Mouse (Mus musculus): ENCODE measurements around the gene Egr2.
A peak's percentile ranks its signal among the peaks of the same experiment; 100 is the strongest.

The Egr2 gene

DNA sequence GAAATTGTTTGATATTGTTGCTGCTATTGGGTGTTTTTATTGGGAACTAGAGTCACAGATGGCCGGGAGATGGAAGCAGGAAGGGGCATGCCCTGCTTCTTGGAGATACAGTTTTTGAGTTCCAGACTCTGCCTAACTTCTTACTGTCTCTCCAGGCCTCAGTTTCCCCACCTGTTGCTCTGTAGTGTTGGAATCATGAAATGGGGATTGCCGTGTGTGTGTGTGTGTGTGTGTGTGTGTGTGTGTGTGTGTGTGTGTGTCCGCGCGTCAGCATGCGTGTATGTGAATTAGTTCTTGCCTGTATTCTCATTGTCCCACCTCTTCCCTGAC lies 4.1 kb downstream of the Egr2 start:
- DNase-seq: no peak

DNA sequence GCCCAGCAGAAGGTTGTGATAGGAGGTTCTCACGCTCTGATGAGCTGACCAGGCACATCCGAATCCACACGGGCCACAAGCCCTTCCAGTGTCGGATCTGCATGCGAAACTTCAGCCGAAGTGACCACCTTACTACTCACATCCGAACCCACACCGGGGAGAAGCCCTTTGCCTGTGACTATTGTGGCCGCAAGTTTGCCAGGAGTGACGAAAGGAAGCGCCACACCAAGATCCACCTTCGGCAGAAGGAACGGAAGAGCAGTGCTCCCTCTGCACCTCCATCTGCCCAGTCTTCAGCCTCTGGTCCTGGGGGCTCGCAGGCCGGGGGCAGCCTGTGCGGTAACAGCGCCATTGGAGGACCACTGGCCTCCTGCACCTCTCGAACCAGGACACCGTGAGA lies 5.3 kb downstream of the Egr2 start:
- no peak for DNase-seq

DNA sequence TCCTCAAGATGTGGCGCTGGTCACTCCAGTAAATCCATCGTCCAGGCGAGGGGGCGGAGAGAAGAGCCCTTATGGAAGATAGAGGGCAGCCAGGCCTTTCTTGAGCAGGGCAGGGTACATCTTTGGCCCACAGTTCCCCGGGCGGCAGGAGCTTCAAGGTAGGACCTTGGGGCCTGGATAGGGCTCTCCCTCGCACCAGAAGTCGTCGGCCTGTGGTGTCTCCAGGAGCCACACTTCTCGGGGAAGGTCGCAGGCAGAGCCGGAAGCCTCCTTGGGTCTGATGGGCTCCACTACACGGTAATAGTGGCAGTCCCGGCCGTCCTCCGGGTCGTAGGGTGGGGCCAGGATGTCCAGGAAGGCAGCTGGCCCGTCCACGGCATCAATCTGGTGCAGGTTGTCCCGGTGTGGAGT lies 12.6 kb downstream of the Egr2 start:
- peak; percentile 14 to 58 for DNase-seq

DNA sequence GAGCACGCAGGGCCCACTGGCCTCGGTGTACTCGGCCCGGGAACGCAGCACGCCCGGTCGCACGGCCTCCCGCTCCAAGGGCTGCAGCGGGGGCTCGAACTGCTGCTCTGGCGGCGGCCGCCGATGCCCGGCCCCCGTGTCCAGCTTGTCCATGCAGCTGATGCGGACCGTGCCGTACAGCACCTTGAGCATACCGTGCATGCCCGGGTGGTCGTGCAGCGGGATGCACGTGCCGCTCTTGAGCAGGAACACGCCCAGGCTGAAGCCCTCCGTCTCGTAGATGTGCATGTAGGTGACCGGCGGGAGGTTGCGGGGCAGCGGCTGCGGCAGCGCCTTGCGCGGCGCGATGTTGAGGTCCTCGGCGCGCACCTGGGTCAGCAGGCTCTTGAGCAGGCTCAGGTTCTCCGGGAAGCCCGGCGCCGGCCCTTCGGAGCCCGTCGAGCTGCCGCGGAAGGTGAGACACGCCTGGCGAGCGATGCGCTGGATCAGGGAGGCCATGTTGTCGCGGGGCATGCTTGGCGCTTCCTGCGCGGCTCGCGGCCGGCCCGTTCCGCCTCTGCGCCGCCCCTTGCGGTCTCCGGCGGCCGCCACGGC lies 13.1 kb downstream of the Egr2 start:
- peak; percentile 53 to 75 for DNase-seq

DNA sequence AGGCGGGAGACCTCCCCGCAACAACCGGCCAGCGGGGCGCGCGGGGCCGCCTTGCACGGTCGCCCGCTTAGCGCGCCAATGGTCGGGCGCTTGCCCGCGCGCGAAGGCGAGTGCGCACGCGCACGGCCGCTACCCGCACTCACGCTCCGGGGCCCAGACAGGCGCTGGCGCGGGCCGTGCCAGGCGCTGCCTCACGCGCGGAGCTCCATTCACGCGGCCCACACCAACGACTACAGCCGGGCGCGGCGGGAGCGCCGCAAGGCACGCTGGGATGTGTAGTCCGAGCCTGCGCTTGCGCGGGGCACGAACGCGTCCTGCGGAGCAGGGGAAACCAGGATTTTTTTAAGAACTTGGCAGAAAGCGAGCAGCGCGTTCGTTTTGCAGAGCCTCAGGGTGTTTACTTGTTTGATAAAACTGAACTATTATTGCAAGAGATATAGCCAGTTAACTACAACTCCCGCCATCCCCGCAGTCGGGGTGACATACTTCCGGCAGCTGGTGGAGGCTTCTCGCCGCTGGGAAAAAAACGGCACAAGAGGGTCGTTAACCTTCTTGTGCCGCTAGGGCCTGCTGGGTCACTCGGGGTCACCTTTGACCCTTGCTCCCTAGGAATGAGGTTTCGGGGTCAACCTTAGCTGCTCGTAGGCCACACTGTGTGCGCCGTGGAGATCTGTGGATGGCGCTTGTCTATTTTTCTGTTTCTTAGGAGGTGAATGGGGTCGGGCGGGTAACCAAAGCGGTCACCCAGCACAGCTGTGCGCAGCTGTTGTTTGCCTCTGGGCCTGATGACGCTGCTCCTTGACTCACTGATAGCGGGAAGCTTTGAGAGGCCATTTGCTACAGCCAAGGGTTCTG lies 13.8 kb downstream of the Egr2 start, which contains the start of gene Ado:
TSS of gene Ado (minus strand) at position 79 of the 855 bp plus-strand sequence.
- DNase-seq: peak; percentile 86 to 93

DNA sequence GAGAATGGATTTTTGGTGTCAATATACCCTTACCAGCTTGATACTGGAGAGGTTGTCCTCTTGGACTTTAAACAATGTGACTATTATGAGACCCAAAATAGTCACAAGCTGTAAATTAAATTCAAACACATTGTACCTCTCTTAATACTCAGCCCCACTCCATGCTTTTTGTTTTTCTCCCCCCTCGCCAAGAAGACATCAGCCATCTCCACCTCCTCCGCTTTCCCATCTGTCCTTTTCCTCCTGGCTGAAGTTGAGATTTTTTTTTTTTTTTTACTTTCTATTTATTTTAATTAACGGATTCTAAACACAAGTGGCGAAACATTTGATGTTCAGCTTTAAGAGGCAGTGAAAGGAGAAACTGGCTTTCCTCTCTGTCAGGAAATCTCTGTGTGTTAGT lies 22.8 kb downstream of the Egr2 start:
- no peak for DNase-seq

DNA sequence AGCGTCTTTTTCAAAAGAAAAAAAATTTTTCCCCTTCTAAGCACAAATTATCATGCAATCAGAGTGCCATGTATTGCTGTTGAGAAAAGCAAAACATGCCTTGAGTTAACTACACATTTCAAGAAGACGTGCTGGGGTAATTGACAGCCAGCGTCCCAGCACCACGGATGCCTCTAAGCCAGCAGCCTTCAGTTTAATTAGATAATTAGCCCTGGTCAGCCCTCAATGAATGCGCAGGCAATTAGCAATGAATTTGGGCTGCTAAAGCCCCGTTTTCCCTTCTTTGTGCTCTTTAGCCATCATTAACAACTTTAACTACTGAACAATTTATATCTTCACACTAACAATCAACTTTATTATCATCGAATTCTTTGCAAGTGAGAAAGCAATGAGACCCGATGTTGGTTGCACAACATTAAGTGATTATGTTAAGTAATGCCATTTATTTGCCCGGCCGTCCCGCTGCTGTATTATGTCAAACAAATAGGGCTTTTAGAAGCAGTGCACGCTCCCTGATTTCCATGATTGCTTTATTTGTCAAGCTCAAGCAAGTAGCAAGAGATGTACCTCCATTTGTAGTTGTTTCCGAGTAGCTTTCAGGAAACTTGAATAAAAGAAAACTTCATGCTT lies 24.6 kb downstream of the Egr2 start:
- DNase-seq: no peak

DNA sequence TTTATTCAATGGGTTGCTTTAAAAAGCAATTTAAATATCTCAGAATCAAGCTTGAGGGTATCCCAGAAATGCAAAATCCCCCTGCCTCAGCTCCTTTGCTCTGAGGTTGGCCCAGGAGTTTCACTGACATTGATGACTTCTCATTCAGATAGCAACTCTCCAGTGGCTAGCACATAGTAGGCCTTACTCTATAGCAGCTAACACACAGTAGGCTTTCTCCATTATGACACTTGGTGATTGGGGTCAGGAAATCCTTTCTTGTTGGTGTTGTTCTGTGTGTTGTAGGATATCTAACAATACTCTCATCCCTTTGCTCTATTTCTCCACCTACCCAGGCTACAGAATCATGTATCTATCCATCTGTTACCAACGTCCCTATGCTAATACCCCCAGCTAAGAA lies 25.9 kb downstream of the Egr2 start:
- no peak for DNase-seq

DNA sequence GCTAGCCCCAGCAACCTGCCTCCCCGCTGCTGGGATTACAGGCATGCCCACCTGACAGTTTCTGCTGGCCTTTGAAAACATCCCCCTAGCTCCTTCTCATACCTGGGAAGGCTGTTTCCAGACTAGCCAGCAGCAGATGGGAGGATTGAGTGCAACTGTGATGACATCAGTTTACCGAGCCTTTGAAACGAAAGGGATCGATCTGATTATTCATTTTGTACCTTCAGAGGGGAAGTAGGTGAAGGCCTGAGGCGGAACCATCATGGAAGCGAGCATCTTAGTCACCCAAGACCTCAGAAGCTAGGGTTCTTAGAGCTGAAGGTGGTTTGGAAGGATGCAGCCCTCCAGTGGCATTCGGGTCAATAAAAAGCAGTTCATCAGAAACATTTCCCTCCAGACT lies 29.2 kb downstream of the Egr2 start:
- no peak for DNase-seq

DNA sequence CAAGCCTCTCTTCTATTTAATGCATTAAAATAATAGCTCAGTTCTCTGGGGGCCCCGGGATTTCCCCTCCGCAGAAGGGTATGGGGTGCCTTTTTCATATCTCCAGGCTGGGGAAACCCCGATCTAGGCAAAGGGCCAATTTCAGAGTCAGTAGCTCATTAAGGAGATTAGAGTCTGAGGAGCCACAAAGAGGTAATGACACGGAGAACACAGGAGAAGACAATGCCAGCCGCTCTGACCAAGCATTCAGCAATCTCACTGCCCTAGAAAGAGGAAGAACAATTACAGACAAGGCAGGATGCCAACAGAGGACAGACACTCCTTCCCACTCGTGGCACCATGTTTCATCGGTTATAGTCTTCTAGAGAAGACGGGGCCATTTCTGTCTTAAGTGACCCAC lies 30.8 kb downstream of the Egr2 start:
- DNase-seq: no peak

DNA sequence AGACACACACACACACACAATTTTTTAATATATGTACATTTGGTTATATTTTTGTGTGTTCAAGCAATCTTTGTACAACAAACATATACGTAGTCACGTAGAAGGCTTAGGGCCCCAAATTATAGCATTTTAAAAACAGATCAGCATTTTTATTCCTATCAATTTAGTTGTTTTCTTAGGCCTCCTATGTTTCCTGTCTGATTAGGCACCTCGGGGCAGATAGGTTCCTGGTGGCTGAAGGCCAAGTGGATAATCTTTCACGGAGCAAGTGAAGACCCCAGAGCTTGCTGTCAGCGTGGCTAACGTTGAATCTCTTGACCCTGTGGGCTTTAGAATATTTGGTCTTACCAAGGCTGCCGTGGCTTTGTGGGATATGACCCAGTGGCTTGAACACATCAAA lies 34.3 kb downstream of the Egr2 start:
- DNase-seq: no peak

DNA sequence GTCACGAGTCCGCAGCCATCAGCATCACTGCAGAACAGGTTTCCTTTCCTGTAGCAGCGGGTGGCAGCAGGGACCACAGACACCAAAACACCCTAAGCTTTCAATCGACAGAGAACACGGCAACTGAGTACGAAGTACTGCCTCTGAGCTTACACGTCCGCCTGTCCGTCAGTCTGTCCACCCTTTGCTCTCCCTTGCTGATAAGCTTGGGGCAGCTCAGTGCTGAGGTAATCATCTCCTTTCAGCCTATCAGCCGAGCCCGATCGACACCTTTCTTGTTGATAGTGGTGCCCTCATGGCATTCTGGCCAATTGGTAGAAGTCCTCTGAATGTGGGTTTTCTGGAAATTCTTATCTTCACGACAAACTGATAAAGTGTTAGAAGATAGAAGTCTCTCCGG lies 36.2 kb downstream of the Egr2 start:
- no peak for DNase-seq

DNA sequence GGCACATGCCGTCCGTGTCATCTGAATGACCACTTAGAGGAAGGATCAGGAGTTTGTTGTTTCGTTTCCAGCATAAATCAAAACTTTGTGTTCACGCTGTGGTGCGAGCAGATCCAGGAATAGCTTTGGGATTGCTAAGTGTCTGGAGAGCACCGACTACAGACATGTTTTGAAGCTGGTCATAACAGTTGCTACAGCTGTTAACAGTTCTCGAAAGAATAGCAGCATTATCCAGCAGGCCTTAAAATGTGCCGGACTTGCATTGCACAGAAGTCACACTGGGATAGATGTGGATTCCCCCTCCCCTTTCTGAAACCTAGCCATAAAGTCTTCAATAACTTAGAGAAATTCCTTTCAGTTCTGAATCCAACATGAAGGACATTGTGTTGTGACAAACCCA lies 38.0 kb downstream of the Egr2 start:
- no peak for DNase-seq

DNA sequence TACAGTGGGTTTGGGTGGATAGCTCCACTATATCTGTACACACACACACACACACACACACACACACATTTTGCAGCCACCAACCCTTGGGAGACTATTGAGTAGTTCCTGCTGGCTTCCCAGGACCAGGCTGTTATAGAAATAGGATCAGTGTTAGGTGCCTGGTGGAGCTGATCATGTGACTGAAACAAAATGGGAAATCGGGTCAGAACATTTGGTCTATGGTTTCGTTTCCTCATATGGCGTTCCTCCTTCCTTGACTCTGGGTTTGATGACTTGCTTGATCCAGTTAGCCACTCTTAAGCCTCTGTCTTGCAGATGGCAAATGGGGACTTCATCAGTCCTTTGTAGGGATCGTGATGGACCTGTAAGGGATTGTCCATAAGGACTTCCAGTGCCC lies 44.6 kb downstream of the Egr2 start:
- no peak for DNase-seq

DNA sequence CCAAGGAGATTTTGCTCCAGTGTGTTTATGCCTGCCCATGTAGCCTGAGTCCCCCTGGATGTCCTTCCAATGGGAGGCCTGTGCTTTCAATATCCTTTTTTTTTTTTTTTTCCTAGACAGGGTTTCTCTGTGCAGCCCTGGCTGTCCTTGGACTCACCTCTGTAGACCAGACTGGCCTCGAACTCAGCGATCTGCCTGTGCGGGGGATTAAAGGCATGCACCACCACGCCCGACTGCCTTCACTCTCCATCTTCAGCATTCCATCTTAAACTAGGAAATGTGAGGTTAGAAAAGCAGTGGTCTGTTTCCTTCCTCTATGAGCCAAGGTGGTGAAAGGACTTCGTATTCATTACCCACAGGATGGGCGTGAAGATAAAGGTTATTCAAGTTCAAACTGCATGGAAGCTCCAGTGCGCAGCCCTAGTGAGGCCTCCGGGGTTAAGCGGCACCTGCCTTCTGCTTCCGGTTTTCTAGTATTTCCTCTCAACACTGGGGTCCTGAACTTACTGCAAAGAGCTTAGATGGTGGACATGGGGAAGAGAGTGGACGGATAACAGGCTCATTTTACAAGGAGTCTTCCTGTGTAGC lies 46.5 kb downstream of the Egr2 start:
- DNase-seq: no peak

DNA sequence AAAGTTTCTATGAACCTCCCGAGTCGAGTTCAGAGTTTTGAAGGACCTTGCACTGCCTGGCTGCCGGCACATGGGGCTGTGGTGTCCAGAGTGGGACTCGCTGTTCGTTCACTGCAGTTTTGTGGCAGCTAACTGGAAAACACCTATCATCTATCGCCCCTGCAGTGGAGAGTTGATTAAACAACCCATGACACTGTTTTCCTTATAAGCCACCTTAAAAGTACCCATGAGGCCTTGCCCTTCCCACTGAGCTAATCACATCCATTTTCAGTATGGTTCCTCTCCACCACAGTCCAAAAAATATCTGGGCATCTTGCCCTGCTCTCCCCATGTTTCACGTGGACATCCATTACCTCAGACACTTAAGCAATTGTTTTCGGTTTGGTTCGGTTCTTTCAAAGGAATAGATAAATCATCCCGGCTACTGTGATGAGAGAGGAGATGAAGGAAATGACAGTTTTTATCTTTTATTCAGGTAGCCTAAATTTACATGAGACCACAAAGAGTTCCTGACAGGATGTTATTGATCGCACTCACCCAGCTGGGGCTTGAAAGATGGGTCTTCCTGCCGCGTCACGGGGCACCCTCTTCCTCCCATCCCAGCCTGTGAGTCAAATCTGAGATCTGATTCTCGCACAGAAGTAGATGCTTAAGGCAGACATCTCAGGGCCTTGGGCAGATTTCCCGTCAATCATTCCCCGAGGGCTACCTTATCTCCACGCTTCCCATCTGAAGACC lies 50.8 kb downstream of the Egr2 start:
- no peak for DNase-seq

All from kidney, postnatal 25 days (tissue).